Mouse (Mus musculus): ENCODE measurements around the gene Jade1. TPM values are rescaled to one million over a fixed set of nuclear protein-coding genes. Genes with fewer than 3 reads are reported as not detected.

The Jade1 gene
- polyA plus RNA-seq, 1 experiment from 2014 or later, result 12.4 TPM

GRCm38 (mm10) chr3:41589988-41590387, 34.5 kb downstream of the Jade1 start:
- no peak overlapping the region for H3K4me3 ChIP-seq
- no peak overlapping the region; the same call in none of the 2 replicates for H3K9ac ChIP-seq
- ATAC-seq (ENCODE audit: extremely low read depth, insufficient number of reproducible peaks, low FRiP score, low TSS enrichment), result no peak
- no peak overlapping the region for H3K27ac ChIP-seq (replicated peaks)
- 68% methylated on average over 4 of the region's 4 CpGs for WGBS
- no peaks in the 10 kb centered on the region for H3K9me3 ChIP-seq
- H3K27me3 ChIP-seq (replicated peaks), result no peaks in the 10 kb centered on the region
- H3K36me3 ChIP-seq, result peaks cover 50% of the 10 kb centered on the region
- no peak overlapping the region for H3K4me2 ChIP-seq
- H3K4me1 ChIP-seq, result peaks cover 72% of the 10 kb centered on the region

GRCm38 (mm10) chr3:41590695-41591559, 35.4 kb downstream of the Jade1 start:
- peak overlapping the region; percentile 53 for H3K9ac ChIP-seq
- no peak overlapping the region for H3K4me3 ChIP-seq
- peaks cover 60% of the 10 kb centered on the region for H3K36me3 ChIP-seq
- ATAC-seq (ENCODE audit: extremely low read depth, insufficient number of reproducible peaks, low FRiP score, low TSS enrichment), result no peak
- H3K4me2 ChIP-seq, result no peak overlapping the region
- H3K9me3 ChIP-seq, result no peaks in the 10 kb centered on the region
- no peaks in the 10 kb centered on the region for H3K27me3 ChIP-seq (replicated peaks)
- 65% methylated on average over 20 of the region's 20 CpGs for WGBS
- 0 out of 2 replicates have a peak overlapping the region, but pooled peaks have one; percentile 44 for H3K27ac ChIP-seq (replicated peaks)
- peaks cover 66% of the 10 kb centered on the region for H3K4me1 ChIP-seq

- H3K9me3 ChIP-seq, result no peaks in the 10 kb centered on the region
- peak overlapping the region; percentile 44 for H3K27ac ChIP-seq (replicated peaks)
- 0 out of 2 replicates have a peak overlapping the region, but pooled peaks have one; percentile 29 for H3K9ac ChIP-seq
- peaks cover 67% of the 10 kb centered on the region for H3K36me3 ChIP-seq
- H3K27me3 ChIP-seq (replicated peaks), result no peaks in the 10 kb centered on the region
- 73% methylated on average over 14 of the region's 14 CpGs for WGBS
- H3K4me1 ChIP-seq, result peaks cover 58% of the 10 kb centered on the region
- no peak overlapping the region for H3K4me3 ChIP-seq
- H3K4me2 ChIP-seq, result no peak overlapping the region
- no peak for ATAC-seq (ENCODE audit: extremely low read depth, insufficient number of reproducible peaks, low FRiP score, low TSS enrichment)
Measured at GRCm38 (mm10) chr3:41591651-41592170, 36.2 kb downstream of the Jade1 start.

GRCm38 (mm10) chr3:41592805-41593204, 37.3 kb downstream of the Jade1 start:
- no peak for ATAC-seq (ENCODE audit: extremely low read depth, insufficient number of reproducible peaks, low FRiP score, low TSS enrichment)
- Histone ChIP-seq H3K4me1 (peaks cover 47% of the 10 kb centered on the region), H3K27ac (replicated peaks) (no peak overlapping the region), H3K4me3 (no peak overlapping the region), H3K36me3 (peaks cover 78% of the 10 kb centered on the region), H3K9ac (no peak overlapping the region), H3K9me3 (no peaks in the 10 kb centered on the region), H3K27me3 (replicated peaks) (no peaks in the 10 kb centered on the region), H3K4me2 (no peak overlapping the region)
- WGBS, result 75% methylated on average over 7 of the region's 7 CpGs

- Histone ChIP-seq H3K36me3 (peaks cover 88% of the 10 kb centered on the region), H3K9me3 (no peaks in the 10 kb centered on the region), H3K4me1 (peaks cover 41% of the 10 kb centered on the region), H3K27me3 (replicated peaks) (no peaks in the 10 kb centered on the region), H3K9ac (no peak overlapping the region), H3K4me2 (no peak overlapping the region), H3K27ac (replicated peaks) (no peak overlapping the region), H3K4me3 (no peak overlapping the region)
- 75% methylated on average over 9 of the region's 9 CpGs for WGBS
- ATAC-seq (ENCODE audit: extremely low read depth, insufficient number of reproducible peaks, low FRiP score, low TSS enrichment), result no peak
Measured at GRCm38 (mm10) chr3:41594097-41594879, 38.8 kb downstream of the Jade1 start.

GRCm38 (mm10) chr3:41595010-41595409, 39.5 kb downstream of the Jade1 start:
- no peak overlapping the region for H3K27ac ChIP-seq (replicated peaks)
- peaks cover 88% of the 10 kb centered on the region for H3K36me3 ChIP-seq
- H3K4me2 ChIP-seq, result no peak overlapping the region
- H3K9ac ChIP-seq, result no peak overlapping the region
- peaks cover 41% of the 10 kb centered on the region for H3K4me1 ChIP-seq
- 91% methylated on average over 4 of the region's 4 CpGs for WGBS
- H3K4me3 ChIP-seq, result no peak overlapping the region
- no peak for ATAC-seq (ENCODE audit: extremely low read depth, insufficient number of reproducible peaks, low FRiP score, low TSS enrichment)
- no peaks in the 10 kb centered on the region for H3K27me3 ChIP-seq (replicated peaks)
- H3K9me3 ChIP-seq, result no peaks in the 10 kb centered on the region

GRCm38 (mm10) chr3:41597036-41597435, 41.5 kb downstream of the Jade1 start:
- Histone ChIP-seq H3K27ac (replicated peaks) (no peak overlapping the region), H3K4me2 (no peak overlapping the region), H3K36me3 (peaks cover 93% of the 10 kb centered on the region), H3K27me3 (replicated peaks) (no peaks in the 10 kb centered on the region), H3K9me3 (no peaks in the 10 kb centered on the region), H3K4me3 (no peak overlapping the region), H3K4me1 (peaks cover 26% of the 10 kb centered on the region), H3K9ac (no peak overlapping the region)
- 87% methylated on average over 8 of the region's 8 CpGs for WGBS
- ATAC-seq (ENCODE audit: extremely low read depth, insufficient number of reproducible peaks, low FRiP score, low TSS enrichment), result no peak

GRCm38 (mm10) chr3:41598412-41598811, 42.9 kb downstream of the Jade1 start:
- Histone ChIP-seq H3K4me1 (peaks cover 30% of the 10 kb centered on the region), H3K9me3 (no peaks in the 10 kb centered on the region), H3K27me3 (replicated peaks) (no peaks in the 10 kb centered on the region), H3K4me2 (no peak overlapping the region), H3K36me3 (peaks cover 81% of the 10 kb centered on the region), H3K27ac (replicated peaks) (0 out of 2 replicates have a peak overlapping the region, but pooled peaks have one; percentile 6), H3K9ac (no peak overlapping the region), H3K4me3 (no peak overlapping the region)
- 66% methylated on average over 9 of the region's 9 CpGs for WGBS
- ATAC-seq (ENCODE audit: extremely low read depth, insufficient number of reproducible peaks, low FRiP score, low TSS enrichment), result no peak

GRCm38 (mm10) chr3:41599226-41599625, 43.7 kb downstream of the Jade1 start:
- Histone ChIP-seq H3K27me3 (replicated peaks) (no peaks in the 10 kb centered on the region), H3K4me3 (no peak overlapping the region), H3K27ac (replicated peaks) (peak overlapping the region; percentile 59; the same call in 1 of the 2 replicates), H3K4me2 (no peak overlapping the region), H3K9ac (no peak overlapping the region), H3K4me1 (peaks cover 34% of the 10 kb centered on the region), H3K36me3 (peaks cover 76% of the 10 kb centered on the region), H3K9me3 (no peaks in the 10 kb centered on the region)
- WGBS, result 84% methylated on average over 10 of the region's 10 CpGs
- ATAC-seq (ENCODE audit: extremely low read depth, insufficient number of reproducible peaks, low FRiP score, low TSS enrichment), result no peak

GRCm38 (mm10) chr3:41599806-41600589, 44.5 kb downstream of the Jade1 start:
- Histone ChIP-seq H3K36me3 (peaks cover 76% of the 10 kb centered on the region), H3K9me3 (no peaks in the 10 kb centered on the region), H3K4me1 (peaks cover 36% of the 10 kb centered on the region), H3K4me2 (peak overlapping the region; percentile 12; the same call in 1 of the 2 replicates), H3K27ac (replicated peaks) (peak overlapping the region; percentile 59), H3K9ac (0 out of 2 replicates have a peak overlapping the region, but pooled peaks have one; percentile 50), H3K27me3 (replicated peaks) (no peaks in the 10 kb centered on the region), H3K4me3 (no peak overlapping the region)
- ATAC-seq (ENCODE audit: extremely low read depth, insufficient number of reproducible peaks, low FRiP score, low TSS enrichment), result no peak
- WGBS, result 65% methylated on average over 14 of the region's 14 CpGs
